Mouse (Mus musculus) heart, postnatal 25 days (tissue): ENCODE data around the gene Tnp2. TPM values are rescaled to one million over a fixed set of nuclear protein-coding genes. Genes with fewer than 3 reads are reported as not detected.
"Not testable (repeated sequence)": the region's sequence is repeated elsewhere in the genome, so short reads cannot be mapped to it uniquely, and the experiment has no call there.

Experiments used
- DNase-seq: peaks from one replicate; pipeline ENCODE4 v3.0.0; 2022; ENCODE audit warnings: low spot score
- intact Hi-C: fragments of 180-260 bp; cut with DNase I; formaldehyde crosslinking; loops from one replicate; pipeline ENCODE4 v1.15.1; 2025
- total RNA-seq, 2 experiments: library from RNA; stranded (reverse); gene quantifications; 2 replicates each; pipeline ENCODE4 v1.2.3; 2021

Tnp2 gene
- total RNA-seq = not detected

- no peak for DNase-seq
- intact Hi-C loops = loop anchor here (5.0 kb wide), 1 partner anchor 79 kb away; no protein-coding TSS in a partner anchor
These were observed at the start of gene Tnp2 for GRCm38 (mm10) chr16:10788271-10788670. Gene Tnp2, minus strand, starts transcription at chr16:10788660.

GRCm38 (mm10) chr16:10837903-10838302 lies 49.4 kb upstream of the Tnp2 start:
- DNase-seq = no peak
- intact Hi-C loops = no loop called here

GRCm38 (mm10) chr16:10837250-10837649 lies 48.8 kb upstream of the Tnp2 start:
- DNase-seq = no peak
- intact Hi-C loops = no loop called here

GRCm38 (mm10) chr16:10836388-10836787 lies 47.9 kb upstream of the Tnp2 start:
- intact Hi-C loops = no loop called here
- DNase-seq = no peak

GRCm38 (mm10) chr16:10834911-10835587 lies 46.6 kb upstream of the Tnp2 start, which contains the start of gene Rmi2:
Gene Rmi2, plus strand, starts transcription at chr16:10835059.
- DNase-seq = peak; percentile 76
- intact Hi-C loops = no loop called here

GRCm38 (mm10) chr16:10834542-10834910 lies 46.1 kb upstream of the Tnp2 start:
- DNase-seq = no peak
- intact Hi-C loops = no loop called here

GRCm38 (mm10) chr16:10828461-10828805 lies 40.0 kb upstream of the Tnp2 start:
- intact Hi-C loops = no loop called here
- no peak for DNase-seq

GRCm38 (mm10) chr16:10827766-10828460 lies 39.5 kb upstream of the Tnp2 start:
- DNase-seq = no peak
- intact Hi-C loops = no loop called here

GRCm38 (mm10) chr16:10827269-10827668 lies 38.8 kb upstream of the Tnp2 start:
- intact Hi-C loops = no loop called here
- no peak for DNase-seq

GRCm38 (mm10) chr16:10825840-10826239 lies 37.4 kb upstream of the Tnp2 start:
- DNase-seq = no peak
- intact Hi-C loops = no loop called here

GRCm38 (mm10) chr16:10824536-10824935 lies 36.1 kb upstream of the Tnp2 start:
- intact Hi-C loops = no loop called here
- no peak for DNase-seq

GRCm38 (mm10) chr16:10821387-10821786 lies 32.9 kb upstream of the Tnp2 start:
- intact Hi-C loops = no loop called here
- no peak for DNase-seq

GRCm38 (mm10) chr16:10819966-10820365 lies 31.5 kb upstream of the Tnp2 start:
- intact Hi-C loops = no loop called here
- no peak for DNase-seq

GRCm38 (mm10) chr16:10818579-10819135 lies 30.2 kb upstream of the Tnp2 start:
- intact Hi-C loops = no loop called here
- DNase-seq = no peak

- no peak for DNase-seq
These were observed 26.4 kb upstream of the Tnp2 start for GRCm38 (mm10) chr16:10814864-10815263.

GRCm38 (mm10) chr16:10813726-10814125 lies 25.3 kb upstream of the Tnp2 start:
- DNase-seq = no peak
- intact Hi-C loops = no loop called here

More at GRCm38 (mm10) chr16:10814864-10815263, 26.4 kb upstream of the Tnp2 start:
- intact Hi-C loops = no loop called here

- intact Hi-C loops = no loop called here
- DNase-seq = no peak
These were observed 24.5 kb upstream of the Tnp2 start, which contains the start of gene Gm11172 for GRCm38 (mm10) chr16:10812865-10813371. Gene Gm11172, plus strand, starts transcription at chr16:10812915.

GRCm38 (mm10) chr16:10810376-10810775 lies 21.9 kb upstream of the Tnp2 start:
- no peak for DNase-seq
- intact Hi-C loops = no loop called here

GRCm38 (mm10) chr16:10805789-10806527 lies 17.5 kb upstream of the Tnp2 start, which contains the start of gene Prm1:
Gene Prm1, minus strand, starts transcription at chr16:10805839.
- DNase-seq = no peak
- intact Hi-C loops = no loop called here

- DNase-seq, intact Hi-C loops: not testable (repeated sequence)
These were observed 14.0 kb upstream of the Tnp2 start for GRCm38 (mm10) chr16:10802420-10802819.
